Mouse (Mus musculus): Measurements from ENCODE around the gene Samd4b. TPM values are rescaled to one million over a fixed set of nuclear protein-coding genes. Genes with fewer than 3 reads are reported as not detected.

Gene Samd4b
- total and polyA plus RNA-seq, 2 experiments from 2014 or later = 19.2 to 56.0 TPM

GRCm38 (mm10) chr7:28401030-28401429 lies 196.9 kb downstream of the Samd4b start:
- Histone ChIP-seq H3K9me3 (ENCODE audit: low read length) (no peaks in the 10 kb centered on the region), H3K4me2 (ENCODE audit: low read depth, low read length, poor library complexity, severe bottlenecking) (no peak overlapping the region), H3K36me3 (ENCODE audit: insufficient read depth, low read length) (peaks cover 82% of the 10 kb centered on the region), H3K9ac (replicated peaks; ENCODE audit: low read length, poor library complexity, severe bottlenecking) (no peak overlapping the region), H3K27me3 (ENCODE audit: insufficient read depth, low read length) (no peaks in the 10 kb centered on the region), H3K4me1 (ENCODE audit: insufficient read depth, low read length) (no peaks in the 10 kb centered on the region), H3K27ac (ENCODE audit: low read depth, low read length) (no peak overlapping the region), H3K4me3 (ENCODE audit: low read depth, low read length) (no peak overlapping the region)
- TF ChIP-seq CTCF (IDR thresholded peaks at IDR 0.05) = no peak
- ATAC-seq (ENCODE audit: low FRiP score) = no peak
- WGBS = 96% methylated on average over 1 of the region's 1 CpGs
- no peak for DNase-seq (ENCODE audit: low spot score)

DNA sequence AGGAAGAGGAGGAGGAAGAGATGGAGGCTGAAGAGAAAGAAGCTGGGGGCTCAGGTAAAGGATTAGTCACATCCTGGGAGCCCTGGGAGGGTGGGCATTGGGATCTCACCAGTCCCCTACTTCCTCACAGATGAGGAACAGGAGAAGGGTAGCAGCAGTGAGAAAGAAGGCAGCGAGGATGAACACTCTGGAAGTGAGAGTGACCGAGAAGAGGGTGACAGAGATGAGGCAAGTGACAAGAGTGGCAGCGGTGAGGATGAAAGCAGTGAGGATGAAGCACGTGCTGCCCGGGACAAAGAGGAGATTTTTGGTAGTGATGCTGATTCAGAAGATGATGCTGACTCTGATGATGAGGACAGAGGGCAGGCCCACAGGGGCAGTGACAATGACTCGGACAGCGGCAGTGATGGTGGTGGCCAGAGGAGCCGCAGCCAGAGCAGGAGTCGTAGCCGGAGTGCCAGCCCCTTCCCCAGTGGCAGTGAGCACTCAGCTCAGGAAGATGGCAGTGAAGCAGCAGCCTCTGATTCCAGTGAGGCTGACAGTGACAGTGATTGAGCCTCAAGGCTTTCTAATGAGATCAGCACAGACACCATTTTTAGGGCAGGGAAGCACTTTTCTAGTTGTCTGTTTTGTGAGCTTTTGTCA lies 199.1 kb downstream of the Samd4b start:
- no peak for ATAC-seq (ENCODE audit: low FRiP score)
- peaks cover 73% of the 10 kb centered on the region for H3K36me3 ChIP-seq (ENCODE audit: insufficient read depth, low read length)

GRCm38 (mm10) chr7:28398000-28398399 lies 199.9 kb downstream of the Samd4b start:
- H3K9ac ChIP-seq (replicated peaks; ENCODE audit: low read length, poor library complexity, severe bottlenecking) = no peak overlapping the region
- no peaks in the 10 kb centered on the region for H3K9me3 ChIP-seq (ENCODE audit: low read length)
- 57% methylated on average over 3 of the region's 3 CpGs for WGBS
- H3K27ac ChIP-seq (ENCODE audit: low read depth, low read length) = no peak overlapping the region
- no peak overlapping the region for H3K4me2 ChIP-seq (ENCODE audit: low read depth, low read length, poor library complexity, severe bottlenecking)
- H3K4me1 ChIP-seq (ENCODE audit: insufficient read depth, low read length) = no peaks in the 10 kb centered on the region
- ATAC-seq (ENCODE audit: low FRiP score) = no peak
- TF ChIP-seq CTCF (IDR thresholded peaks at IDR 0.05) = peak; percentile 63
- peaks cover 64% of the 10 kb centered on the region for H3K36me3 ChIP-seq (ENCODE audit: insufficient read depth, low read length)
- DNase-seq (ENCODE audit: low spot score) = peak; percentile 69
- H3K27me3 ChIP-seq (ENCODE audit: insufficient read depth, low read length) = no peaks in the 10 kb centered on the region
- H3K4me3 ChIP-seq (ENCODE audit: low read depth, low read length) = no peak overlapping the region

More for the DNA sequence above, 199.1 kb downstream of the Samd4b start:
- Histone ChIP-seq H3K9ac (replicated peaks; ENCODE audit: low read length, poor library complexity, severe bottlenecking) (no peak overlapping the region), H3K27me3 (ENCODE audit: insufficient read depth, low read length) (no peaks in the 10 kb centered on the region), H3K4me2 (ENCODE audit: low read depth, low read length, poor library complexity, severe bottlenecking) (no peak overlapping the region), H3K4me1 (ENCODE audit: insufficient read depth, low read length) (no peaks in the 10 kb centered on the region), H3K27ac (ENCODE audit: low read depth, low read length) (no peak overlapping the region), H3K4me3 (ENCODE audit: low read depth, low read length) (no peak overlapping the region), H3K9me3 (ENCODE audit: low read length) (no peaks in the 10 kb centered on the region)
- TF ChIP-seq CTCF (IDR thresholded peaks at IDR 0.05) = no peak
- DNase-seq (ENCODE audit: low spot score) = no peak
- WGBS = 91% methylated on average over 10 of the region's 10 CpGs

- H3K36me3 ChIP-seq (ENCODE audit: insufficient read depth, low read length) = peaks cover 43% of the 10 kb centered on the region
- no peak overlapping the region for H3K27ac ChIP-seq (ENCODE audit: low read depth, low read length)
- ATAC-seq (ENCODE audit: low FRiP score) (no peak), DNase-seq (ENCODE audit: low spot score) (no peak)
- TF ChIP-seq CTCF (IDR thresholded peaks at IDR 0.05) = no peak
- H3K4me2 ChIP-seq (ENCODE audit: low read depth, low read length, poor library complexity, severe bottlenecking) = no peak overlapping the region
- 95% methylated on average over 4 of the region's 4 CpGs for WGBS
- no peaks in the 10 kb centered on the region for H3K9me3 ChIP-seq (ENCODE audit: low read length)
- H3K4me1 ChIP-seq (ENCODE audit: insufficient read depth, low read length) = 0 out of 2 replicates have a peak, but pooled peaks cover 3% of the 10 kb centered on the region
- H3K27me3 ChIP-seq (ENCODE audit: insufficient read depth, low read length) = no peaks in the 10 kb centered on the region
- H3K9ac ChIP-seq (replicated peaks; ENCODE audit: low read length, poor library complexity, severe bottlenecking) = no peak overlapping the region
- no peak overlapping the region for H3K4me3 ChIP-seq (ENCODE audit: low read depth, low read length)
These were observed 202.5 kb downstream of the Samd4b start for GRCm38 (mm10) chr7:28395425-28395824.

GRCm38 (mm10) chr7:28393272-28393951 lies 204.5 kb downstream of the Samd4b start:
- no peak for ATAC-seq (ENCODE audit: low FRiP score)
- Histone ChIP-seq H3K4me1 (ENCODE audit: insufficient read depth, low read length) (0 out of 2 replicates have a peak, but pooled peaks cover 3% of the 10 kb centered on the region), H3K27ac (ENCODE audit: low read depth, low read length) (peak overlapping the region; percentile 77), H3K4me2 (ENCODE audit: low read depth, low read length, poor library complexity, severe bottlenecking) (peak overlapping the region; percentile 89), H3K36me3 (ENCODE audit: insufficient read depth, low read length) (peaks cover 41% of the 10 kb centered on the region), H3K27me3 (ENCODE audit: insufficient read depth, low read length) (no peaks in the 10 kb centered on the region), H3K4me3 (ENCODE audit: low read depth, low read length) (peak overlapping the region; percentile 64), H3K9ac (replicated peaks; ENCODE audit: low read length, poor library complexity, severe bottlenecking) (peak overlapping the region; percentile 78), H3K9me3 (ENCODE audit: low read length) (no peaks in the 10 kb centered on the region)
- 4% methylated on average over 22 of the region's 22 CpGs for WGBS
- TF ChIP-seq CTCF (IDR thresholded peaks at IDR 0.05) = no peak
- DNase-seq (ENCODE audit: low spot score) = no peak

All from midbrain, postnatal 0 days (tissue).